Mouse (Mus musculus): ENCODE results near the gene Olfr541. TPM values are rescaled to one million over a fixed set of nuclear protein-coding genes. Genes with fewer than 3 reads are reported as not detected.

The Olfr541 gene
- polyA plus RNA-seq, 1 experiment from 2014 or later: not detected

- H3K36me3 ChIP-seq: no peaks in the 10 kb centered on the region
- ATAC-seq (ENCODE audit: insufficient number of reproducible peaks, insufficient read depth, low FRiP score, low TSS enrichment, low read depth): no peak
- H3K27me3 ChIP-seq: no peaks in the 10 kb centered on the region
- no peak overlapping the region for H3K4me3 ChIP-seq (replicated peaks)
- 78% methylated on average over 2 of the region's 2 CpGs for WGBS
- no peaks in the 10 kb centered on the region for H3K9me3 ChIP-seq
- no peak overlapping the region for H3K9ac ChIP-seq (replicated peaks)
- H3K4me2 ChIP-seq: no peak overlapping the region
- no peak overlapping the region for H3K27ac ChIP-seq
- H3K4me1 ChIP-seq (replicated peaks): no peaks in the 10 kb centered on the region
Observed at GRCm38 (mm10) chr7:140733162-140733561, 36.1 kb downstream of the Olfr541 start.

GRCm38 (mm10) chr7:140747402-140747801, 50.3 kb downstream of the Olfr541 start:
- no peak for ATAC-seq (ENCODE audit: insufficient number of reproducible peaks, insufficient read depth, low FRiP score, low TSS enrichment, low read depth)
- no peaks in the 10 kb centered on the region for H3K9me3 ChIP-seq
- no peaks in the 10 kb centered on the region for H3K4me1 ChIP-seq (replicated peaks)
- 90% methylated on average over 3 of the region's 3 CpGs for WGBS
- no peak overlapping the region for H3K27ac ChIP-seq
- H3K4me2 ChIP-seq: no peak overlapping the region
- H3K4me3 ChIP-seq (replicated peaks): no peak overlapping the region
- no peaks in the 10 kb centered on the region for H3K36me3 ChIP-seq
- H3K9ac ChIP-seq (replicated peaks): no peak overlapping the region
- H3K27me3 ChIP-seq: no peaks in the 10 kb centered on the region

GRCm38 (mm10) chr7:140748116-140748826, 51.2 kb downstream of the Olfr541 start:
- WGBS: 81% methylated on average over 6 of the region's 6 CpGs
- no peak overlapping the region for H3K27ac ChIP-seq
- H3K9ac ChIP-seq (replicated peaks): no peak overlapping the region
- no peak overlapping the region for H3K4me2 ChIP-seq
- H3K9me3 ChIP-seq: no peaks in the 10 kb centered on the region
- H3K27me3 ChIP-seq: no peaks in the 10 kb centered on the region
- H3K4me1 ChIP-seq (replicated peaks): no peaks in the 10 kb centered on the region
- ATAC-seq (ENCODE audit: insufficient number of reproducible peaks, insufficient read depth, low FRiP score, low TSS enrichment, low read depth): no peak
- no peak overlapping the region for H3K4me3 ChIP-seq (replicated peaks)
- H3K36me3 ChIP-seq: no peaks in the 10 kb centered on the region

GRCm38 (mm10) chr7:140748827-140749160, 51.7 kb downstream of the Olfr541 start:
- Histone ChIP-seq H3K27ac (no peak overlapping the region), H3K4me2 (no peak overlapping the region), H3K36me3 (no peaks in the 10 kb centered on the region), H3K27me3 (no peaks in the 10 kb centered on the region), H3K4me3 (replicated peaks) (no peak overlapping the region), H3K9me3 (no peaks in the 10 kb centered on the region), H3K9ac (replicated peaks) (no peak overlapping the region), H3K4me1 (replicated peaks) (no peaks in the 10 kb centered on the region)
- ATAC-seq (ENCODE audit: insufficient number of reproducible peaks, insufficient read depth, low FRiP score, low TSS enrichment, low read depth): no peak
- 75% methylated on average over 3 of the region's 3 CpGs for WGBS

- Histone ChIP-seq H3K4me3 (replicated peaks) (no peak overlapping the region), H3K27ac (no peak overlapping the region), H3K27me3 (no peaks in the 10 kb centered on the region), H3K9ac (replicated peaks) (no peak overlapping the region), H3K36me3 (no peaks in the 10 kb centered on the region), H3K4me2 (no peak overlapping the region), H3K4me1 (replicated peaks) (no peaks in the 10 kb centered on the region), H3K9me3 (no peaks in the 10 kb centered on the region)
- ATAC-seq (ENCODE audit: insufficient number of reproducible peaks, insufficient read depth, low FRiP score, low TSS enrichment, low read depth): no peak
Observed at GRCm38 (mm10) chr7:140754556-140754955, 57.5 kb downstream of the Olfr541 start.

Other genes starting within 250 kb of the Olfr541 start
- gene Olfr533, start 233.9 kb upstream of the Olfr541 start, polyA plus RNA-seq (2016; fragmentation: Nextera tagmentation; extraction: Ambion mirVana): not detected in 2 replicates
- not detected in 2 replicates for gene Olfr535, start 213.1 kb upstream of the Olfr541 start, polyA plus RNA-seq (2016; fragmentation: Nextera tagmentation; extraction: Ambion mirVana)
- not detected in 2 replicates for gene Olfr536, start 189.9 kb upstream of the Olfr541 start, polyA plus RNA-seq (2016; fragmentation: Nextera tagmentation; extraction: Ambion mirVana)
- gene Olfr538, start 129.4 kb upstream of the Olfr541 start, polyA plus RNA-seq (2016; fragmentation: Nextera tagmentation; extraction: Ambion mirVana): not detected in 2 replicates
- not detected in 2 replicates for gene Olfr46, start 96.0 kb upstream of the Olfr541 start, polyA plus RNA-seq (2016; fragmentation: Nextera tagmentation; extraction: Ambion mirVana)
- not detected in 2 replicates for gene Olfr61, start 68.3 kb upstream of the Olfr541 start, polyA plus RNA-seq (2016; fragmentation: Nextera tagmentation; extraction: Ambion mirVana)
- gene Olfr53, start 50.8 kb upstream of the Olfr541 start, polyA plus RNA-seq (2016; fragmentation: Nextera tagmentation; extraction: Ambion mirVana): not detected in 2 replicates
- not detected in 2 replicates for gene Olfr539, start 37.3 kb upstream of the Olfr541 start, polyA plus RNA-seq (2016; fragmentation: Nextera tagmentation; extraction: Ambion mirVana)
- not detected in 2 replicates for gene Olfr45, start 15.3 kb upstream of the Olfr541 start, polyA plus RNA-seq (2016; fragmentation: Nextera tagmentation; extraction: Ambion mirVana)
- not detected in 2 replicates for gene Cyp2e1, start 66.5 kb downstream of the Olfr541 start, polyA plus RNA-seq (2016; fragmentation: Nextera tagmentation; extraction: Ambion mirVana)
- 0.69 and 1.4 TPM in 2 replicates for gene Syce1, start 90.6 kb downstream of the Olfr541 start, polyA plus RNA-seq (2016; fragmentation: Nextera tagmentation; extraction: Ambion mirVana)
- gene Zfp941, start 124.9 kb downstream of the Olfr541 start, polyA plus RNA-seq (2016; fragmentation: Nextera tagmentation; extraction: Ambion mirVana): 3.0 TPM in 2 replicates
- 0.33 and 1.3 TPM in 2 replicates for gene Urah, start 137.8 kb downstream of the Olfr541 start, polyA plus RNA-seq (2016; fragmentation: Nextera tagmentation; extraction: Ambion mirVana)
- not detected in 2 replicates for gene Scgb1c1, start 148.3 kb downstream of the Olfr541 start, polyA plus RNA-seq (2016; fragmentation: Nextera tagmentation; extraction: Ambion mirVana)
- not detected in 2 replicates for gene Odf3, start 150.5 kb downstream of the Olfr541 start, polyA plus RNA-seq (2016; fragmentation: Nextera tagmentation; extraction: Ambion mirVana)
- gene Gm45785, start 159.1 kb downstream of the Olfr541 start, polyA plus RNA-seq (2016; fragmentation: Nextera tagmentation; extraction: Ambion mirVana): 0.23 TPM in 1 of 2 replicates, not detected in the other
- 53.0 and 60.3 TPM in 2 replicates for gene Ric8a, start 159.7 kb downstream of the Olfr541 start, polyA plus RNA-seq (2016; fragmentation: Nextera tagmentation; extraction: Ambion mirVana)
- 38.3 and 38.9 TPM in 2 replicates for gene Bet1l, start 160.3 kb downstream of the Olfr541 start, polyA plus RNA-seq (2016; fragmentation: Nextera tagmentation; extraction: Ambion mirVana)
- 271 and 302 TPM in 2 replicates for gene Psmd13, start 184.7 kb downstream of the Olfr541 start, polyA plus RNA-seq (2016; fragmentation: Nextera tagmentation; extraction: Ambion mirVana)
- gene Sirt3, start 185.0 kb downstream of the Olfr541 start, polyA plus RNA-seq (2016; fragmentation: Nextera tagmentation; extraction: Ambion mirVana): 28.3 and 29.9 TPM in 2 replicates
- gene Cox8b, start 203.2 kb downstream of the Olfr541 start, polyA plus RNA-seq (2016; fragmentation: Nextera tagmentation; extraction: Ambion mirVana): 1.9 and 2.7 TPM in 2 replicates
- gene Nlrp6, start 223.6 kb downstream of the Olfr541 start, polyA plus RNA-seq (2016; fragmentation: Nextera tagmentation; extraction: Ambion mirVana): not detected in 2 replicates
- 18.9 and 21.5 TPM in 2 replicates for gene Pgghg, start 244.1 kb downstream of the Olfr541 start, polyA plus RNA-seq (2016; fragmentation: Nextera tagmentation; extraction: Ambion mirVana)

Measured in limb, embryonic 12.5 days (tissue).